Mouse (Mus musculus) neural tube, embryonic 15.5 days (tissue): ENCODE measurements at regions not wholly inside any gene's neighbourhood (a gene's known extent, or its start where the extent isn't known, plus 50 kb on each side); places are given as distances from the start of the nearest gene placed in this dataset.

Experiments
- ATAC-seq: fragments of 200-750 bp; cut with Nextera tagmentation; 2 replicates; pipeline ENCODE4 v1.8.0; 2017; ENCODE audit warnings: mild to moderate bottlenecking, moderate TSS enrichment, moderate library complexity; ENCODE audit not compliant: low FRiP score
- H3K27ac ChIP-seq: fragments of 300-500 bp; sonication (generic); replicated peaks from 2 replicates; pipeline ENCODE4 v1.5.1; 2015; ENCODE audit warnings: mild to moderate bottlenecking, inconsistent platforms
- H3K27me3 ChIP-seq: fragments of 300-500 bp; sonication (generic); replicated peaks from 2 replicates; pipeline ENCODE4 v1.6.1; 2015; ENCODE audit warnings: inconsistent platforms
- H3K36me3 ChIP-seq: fragments of 300-500 bp; sonication (generic); 2 replicates; pipeline ENCODE4 v1.6.1; 2015; ENCODE audit warnings: inconsistent platforms
- H3K4me1 ChIP-seq: fragments of 300-500 bp; sonication (generic); 2 replicates; pipeline ENCODE4 v1.6.1; 2015; ENCODE audit warnings: inconsistent platforms
- H3K4me2 ChIP-seq: fragments of 300-500 bp; sonication (generic); 2 replicates; pipeline ENCODE4 v1.6.1; 2015; ENCODE audit warnings: inconsistent platforms, mild to moderate bottlenecking, moderate library complexity
- H3K4me3 ChIP-seq: fragments of 300-500 bp; sonication (generic); replicated peaks from 2 replicates; pipeline ENCODE4 v1.5.1; 2015; ENCODE audit warnings: mild to moderate bottlenecking, inconsistent platforms
- H3K9ac ChIP-seq: fragments of 300-500 bp; sonication (generic); replicated peaks from 2 replicates; pipeline ENCODE4 v1.6.1; 2015; ENCODE audit warnings: mild to moderate bottlenecking, inconsistent platforms
- H3K9me3 ChIP-seq: fragments of 300-500 bp; sonication (generic); replicated peaks from 2 replicates; pipeline ENCODE4 v1.6.1; 2016; ENCODE audit warnings: inconsistent platforms
- WGBS: fragments of 180-500 bp; shearing (Covaris S2); methylation state at CpG from one replicate; pipeline ENCODE4 v1.1.7; 2015; ENCODE audit warnings: mixed read lengths; 5-methylcytosine and 5-hydroxymethylcytosine counted together

GRCm38 (mm10) chr7:70431712-70432111, 65.2 kb upstream of the Nr2f2 start:
- Histone ChIP-seq H3K27me3 (no peaks in the 10 kb centered on the region), H3K4me2 (no peak overlapping the region), H3K27ac (no peak overlapping the region), H3K4me1 (no peaks in the 10 kb centered on the region), H3K4me3 (no peak overlapping the region), H3K9ac (no peak overlapping the region), H3K9me3 (no peaks in the 10 kb centered on the region), H3K36me3 (no peaks in the 10 kb centered on the region)
- no peak for ATAC-seq
- 72% methylated on average over 2 of the region's 2 CpGs for WGBS

- no peak overlapping the region for H3K4me2 ChIP-seq
- 58% methylated on average over 2 of the region's 2 CpGs for WGBS
- no peak overlapping the region for H3K9ac ChIP-seq
- no peak overlapping the region for H3K27ac ChIP-seq
- H3K36me3 ChIP-seq = no peaks in the 10 kb centered on the region
- no peak overlapping the region for H3K4me3 ChIP-seq
- H3K9me3 ChIP-seq = no peaks in the 10 kb centered on the region
- no peaks in the 10 kb centered on the region for H3K4me1 ChIP-seq
- H3K27me3 ChIP-seq = no peaks in the 10 kb centered on the region
- ATAC-seq = no peak
Measured at GRCm38 (mm10) chr7:70429326-70429725, 62.8 kb upstream of the Nr2f2 start.

- Histone ChIP-seq H3K4me3 (no peak overlapping the region), H3K4me1 (no peaks in the 10 kb centered on the region), H3K27ac (no peak overlapping the region)
Measured at GRCm38 (mm10) chr7:70424231-70424620, 57.7 kb upstream of the Nr2f2 start.

GRCm38 (mm10) chr7:70423524-70424230, 57.1 kb upstream of the Nr2f2 start:
- ATAC-seq = no peak
- Histone ChIP-seq H3K27me3 (no peaks in the 10 kb centered on the region), H3K4me3 (no peak overlapping the region), H3K4me1 (no peaks in the 10 kb centered on the region), H3K27ac (no peak overlapping the region), H3K4me2 (no peak overlapping the region), H3K9ac (no peak overlapping the region), H3K36me3 (no peaks in the 10 kb centered on the region), H3K9me3 (no peaks in the 10 kb centered on the region)
- 52% methylated on average over 10 of the region's 10 CpGs for WGBS

More at GRCm38 (mm10) chr7:70424231-70424620, 57.7 kb upstream of the Nr2f2 start:
- no peaks in the 10 kb centered on the region for H3K27me3 ChIP-seq
- 16% methylated on average over 4 of the region's 4 CpGs for WGBS
- no peaks in the 10 kb centered on the region for H3K9me3 ChIP-seq
- H3K36me3 ChIP-seq = no peaks in the 10 kb centered on the region
- no peak for ATAC-seq
- H3K4me2 ChIP-seq = no peak overlapping the region
- H3K9ac ChIP-seq = no peak overlapping the region

DNA sequence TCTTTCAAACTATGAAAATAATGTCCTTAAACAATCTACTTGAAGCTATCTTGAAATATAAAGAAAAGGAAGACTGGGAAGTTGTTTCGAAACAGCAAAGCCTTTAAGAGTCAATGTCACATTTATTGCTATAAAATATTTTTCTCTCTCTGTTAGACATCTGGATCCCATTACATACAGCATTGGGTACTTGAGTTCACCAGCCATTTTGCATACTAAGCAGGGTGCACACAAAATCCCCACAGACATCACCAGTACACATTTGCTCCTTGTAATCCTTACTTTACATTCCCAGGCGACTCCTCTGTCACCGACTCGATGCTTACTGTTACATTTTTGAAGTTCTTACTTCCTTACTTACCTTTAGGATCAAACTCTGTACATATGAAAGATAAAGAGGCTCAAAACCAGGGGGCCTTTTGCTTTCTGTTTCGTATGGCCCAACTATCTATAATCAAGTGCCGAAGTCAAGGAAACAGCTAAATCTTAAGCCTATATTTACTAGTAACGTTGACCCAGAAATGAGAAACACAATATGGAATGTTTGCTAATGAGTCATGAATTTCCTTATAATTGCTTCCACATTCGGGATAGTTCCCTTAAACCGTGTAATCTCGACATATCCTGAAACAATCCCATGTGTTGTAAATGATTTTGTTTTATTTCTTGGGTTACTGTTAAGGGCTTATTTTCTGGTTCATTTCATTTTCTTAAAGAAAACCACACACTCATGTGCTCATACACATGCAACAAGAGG, 49.8 kb upstream of the Nr2f2 start:
- no peak for ATAC-seq
- H3K27me3 ChIP-seq = no peaks in the 10 kb centered on the region
- no peak overlapping the region for H3K27ac ChIP-seq
- H3K4me2 ChIP-seq = no peak overlapping the region
- H3K4me3 ChIP-seq = no peak overlapping the region
- no peaks in the 10 kb centered on the region for H3K9me3 ChIP-seq
- H3K36me3 ChIP-seq = no peaks in the 10 kb centered on the region
- H3K9ac ChIP-seq = no peak overlapping the region
- 79% methylated on average over 10 of the region's 10 CpGs for WGBS
- no peaks in the 10 kb centered on the region; the same call in 1 of the 2 replicates for H3K4me1 ChIP-seq
